Mouse (Mus musculus) activated CD4-positive, CD25-positive, alpha-beta regulatory T cell, adult 4 months (primary cell): ENCODE data around the gene Irf2. TPM values are rescaled to one million over a fixed set of nuclear protein-coding genes. Genes with fewer than 3 reads are reported as not detected.

Experiments used
- ATAC-seq: one replicate; pipeline ENCODE4 v1.8.0; 2017
- polyA plus RNA-seq, 2 experiments: library from polyadenylated mRNA; unstranded; fragments of 100-300 nt; shearing (Covaris generic); gene quantifications; one replicate each; pipeline ENCODE4 v1.2.1; 2017

Gene Irf2
- polyA plus RNA-seq, 2 experiments from 2014 or later = 185 to 208 TPM

DNA sequence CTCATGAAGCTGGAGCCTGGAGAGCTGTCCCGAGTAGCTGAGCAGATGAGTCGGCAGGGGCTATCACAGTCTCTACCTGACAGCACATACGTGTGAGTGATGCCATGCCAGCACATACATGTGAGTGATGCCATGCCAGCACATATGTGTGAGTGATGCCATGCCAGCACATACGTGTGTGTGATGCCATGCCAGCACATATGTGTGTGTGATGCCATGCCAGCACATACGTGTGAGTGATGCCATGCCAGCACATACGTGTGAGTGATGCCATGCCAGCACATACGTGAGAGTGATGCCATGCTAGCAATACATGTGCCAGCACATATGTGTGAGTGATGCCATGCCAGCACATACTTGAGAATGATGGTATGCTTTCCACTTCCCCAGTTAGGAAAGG, 18.6 kb downstream of the Irf2 start:
- ATAC-seq = no peak

GRCm38 (mm10) chr8:46758676-46759075, 19.1 kb downstream of the Irf2 start:
- ATAC-seq = no peak

DNA sequence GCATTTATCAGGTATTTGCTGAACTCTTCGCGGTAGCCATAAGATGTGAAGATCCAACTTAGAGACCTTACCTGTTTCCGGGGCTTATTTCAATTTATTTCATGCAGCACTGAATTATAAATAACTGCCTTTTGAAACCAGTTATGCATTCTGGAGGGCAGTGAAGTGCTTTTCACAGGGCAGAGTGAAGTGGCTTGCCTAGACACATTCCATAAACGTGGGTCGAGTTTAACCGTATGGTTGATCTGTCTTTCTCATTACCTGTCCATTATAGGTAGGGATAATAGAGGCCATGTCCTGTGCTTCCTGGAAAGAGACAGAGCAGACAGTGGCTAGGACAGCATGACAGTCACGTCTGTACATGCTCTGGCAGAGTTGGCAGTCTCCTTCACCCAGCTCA, 20.0 kb downstream of the Irf2 start:
- no peak for ATAC-seq

- ATAC-seq = no peak
Measured at GRCm38 (mm10) chr8:46760701-46761100, 21.2 kb downstream of the Irf2 start.

DNA sequence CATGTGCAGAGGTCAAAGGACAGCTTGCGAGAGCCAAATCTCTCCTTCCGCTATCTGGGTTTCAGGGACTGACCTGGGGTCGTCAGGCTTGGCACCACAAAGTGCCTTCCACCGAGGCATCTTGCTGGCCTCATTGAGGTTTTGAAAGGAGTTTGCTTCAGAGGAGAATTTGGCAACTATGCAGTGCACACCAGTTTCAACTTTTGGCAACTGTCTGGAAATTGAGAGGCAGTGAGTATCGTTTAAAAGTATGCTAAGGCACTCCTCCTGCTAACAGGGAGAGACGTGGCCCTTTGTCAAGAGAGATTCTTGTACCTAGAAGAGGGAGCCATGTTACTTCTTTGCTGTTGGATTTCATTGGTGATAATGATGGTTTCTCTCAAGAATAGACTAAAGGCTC, 21.9 kb downstream of the Irf2 start:
- no peak for ATAC-seq

DNA sequence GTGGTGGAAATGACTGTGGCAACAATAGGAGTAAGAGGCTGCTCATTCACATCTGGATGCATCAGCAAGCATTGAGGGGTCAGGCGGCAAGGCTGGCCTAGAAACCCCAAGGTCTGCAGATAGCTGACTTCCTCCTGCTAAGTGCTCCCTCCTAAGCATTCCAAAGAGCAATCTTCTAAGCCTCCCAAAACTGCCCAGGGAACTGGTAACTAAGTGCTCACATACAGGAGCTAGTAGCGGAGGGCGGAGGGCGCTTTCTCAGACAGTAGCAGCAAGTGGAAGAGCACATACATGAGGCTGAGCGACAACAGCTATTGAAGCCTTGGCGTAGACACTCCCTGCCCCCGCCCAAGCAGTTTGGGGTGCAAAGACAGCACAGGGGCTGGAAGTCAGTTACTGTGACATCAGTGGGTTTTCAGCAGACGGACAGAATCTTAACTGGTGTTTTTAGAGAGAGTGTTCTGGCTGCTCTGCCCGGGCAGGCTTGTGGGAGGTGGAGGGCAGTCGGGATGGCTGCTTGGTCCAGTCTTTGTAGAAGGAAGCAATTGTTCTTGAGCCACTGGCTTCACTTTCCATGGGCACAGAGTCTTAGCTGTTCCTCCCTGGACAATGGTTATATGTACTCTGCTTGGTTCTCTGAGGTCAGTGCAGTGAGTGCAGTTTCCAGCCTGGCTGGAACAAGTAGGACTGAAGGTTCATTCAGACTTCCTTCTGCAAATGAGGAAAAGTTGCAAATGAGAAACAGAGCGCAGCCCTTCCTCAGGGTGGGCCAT, 30.1 kb downstream of the Irf2 start:
- ATAC-seq = no peak

GRCm38 (mm10) chr8:46770905-46771516, 31.5 kb downstream of the Irf2 start:
- ATAC-seq = no peak

DNA sequence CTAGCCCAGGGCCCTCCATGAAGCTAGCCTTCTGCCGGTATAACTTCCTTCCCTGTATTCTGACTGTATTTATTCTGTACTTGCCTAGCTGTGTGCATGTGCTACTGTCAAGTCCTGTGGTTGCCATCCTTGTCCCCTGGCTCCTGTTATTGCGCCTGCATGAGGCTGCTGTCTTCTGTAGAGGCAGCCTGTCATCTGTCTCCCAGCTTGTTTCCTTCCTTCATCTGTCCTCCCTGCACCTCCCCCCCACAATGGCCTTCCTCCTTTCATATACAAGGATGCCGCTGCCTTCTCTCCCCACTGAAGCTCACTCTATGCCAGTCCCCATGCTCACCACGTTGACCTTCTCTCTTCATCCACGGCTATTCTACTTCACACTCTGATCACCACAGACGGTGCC, 33.3 kb downstream of the Irf2 start:
- ATAC-seq = no peak

DNA sequence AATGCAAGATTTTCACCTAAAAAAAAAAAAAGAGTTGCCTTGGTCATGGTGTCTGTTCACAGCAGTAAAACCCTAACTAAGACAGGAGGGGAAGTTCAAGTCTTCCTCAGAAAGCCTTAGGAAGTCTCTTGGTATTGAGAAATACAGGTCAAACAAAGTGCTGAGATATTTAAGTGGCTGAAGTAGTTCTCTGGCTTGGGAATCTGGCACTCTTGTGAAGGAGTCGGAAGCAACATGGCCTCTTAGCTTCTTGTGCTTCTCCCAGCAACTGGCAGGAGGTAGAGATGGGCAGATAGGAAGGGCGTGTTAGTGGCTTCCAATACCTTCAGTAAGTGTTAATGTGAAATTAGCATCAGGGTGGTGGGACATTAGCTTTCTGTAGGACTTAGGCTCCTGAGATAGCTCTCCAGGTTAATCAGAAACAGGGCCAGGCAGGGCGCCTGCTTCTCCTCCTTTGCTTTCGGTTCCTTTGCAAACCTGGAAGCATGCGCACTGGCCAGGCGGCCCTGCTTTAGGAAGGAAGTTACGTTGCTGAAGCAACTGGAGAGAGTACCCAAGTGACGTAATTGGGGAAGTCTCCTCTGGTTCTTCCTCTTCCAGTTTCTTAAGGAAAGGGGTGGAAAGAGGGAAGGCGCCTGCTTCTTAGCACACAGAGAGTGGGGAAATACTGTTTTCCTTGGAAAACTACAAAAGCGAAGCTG, 38.4 kb downstream of the Irf2 start:
- no peak for ATAC-seq

DNA sequence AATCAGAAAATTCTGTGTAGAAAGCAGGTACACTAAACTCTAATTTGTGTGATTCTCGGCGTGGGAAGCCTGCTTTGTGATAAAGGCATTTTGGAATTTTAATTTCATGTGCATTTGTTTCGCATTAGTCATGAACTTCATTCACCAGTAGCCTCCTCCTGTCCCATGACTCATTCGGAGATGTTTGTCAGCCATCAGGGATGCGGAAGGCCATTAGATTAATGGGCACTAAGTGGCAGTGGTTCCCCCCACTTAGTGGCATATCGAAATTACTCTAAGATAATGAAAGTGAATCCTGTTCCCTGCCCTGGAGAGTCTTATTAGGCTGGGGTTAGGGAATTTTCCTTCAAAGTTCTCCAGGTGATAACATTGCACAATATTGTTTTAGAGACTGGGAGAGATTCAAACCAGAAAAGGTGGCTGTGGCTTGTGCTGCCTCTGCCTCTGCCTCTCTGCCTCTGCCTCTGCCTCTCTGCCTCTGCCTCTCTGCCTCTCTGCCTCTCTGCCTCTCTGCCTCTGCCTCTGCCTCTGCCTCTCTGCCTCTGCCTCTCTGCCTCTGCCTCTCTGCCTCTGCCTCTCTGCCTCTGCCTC, 41.6 kb downstream of the Irf2 start:
- no peak for ATAC-seq

GRCm38 (mm10) chr8:46782254-46782653, 42.7 kb downstream of the Irf2 start:
- peak; percentile 53 for ATAC-seq

DNA sequence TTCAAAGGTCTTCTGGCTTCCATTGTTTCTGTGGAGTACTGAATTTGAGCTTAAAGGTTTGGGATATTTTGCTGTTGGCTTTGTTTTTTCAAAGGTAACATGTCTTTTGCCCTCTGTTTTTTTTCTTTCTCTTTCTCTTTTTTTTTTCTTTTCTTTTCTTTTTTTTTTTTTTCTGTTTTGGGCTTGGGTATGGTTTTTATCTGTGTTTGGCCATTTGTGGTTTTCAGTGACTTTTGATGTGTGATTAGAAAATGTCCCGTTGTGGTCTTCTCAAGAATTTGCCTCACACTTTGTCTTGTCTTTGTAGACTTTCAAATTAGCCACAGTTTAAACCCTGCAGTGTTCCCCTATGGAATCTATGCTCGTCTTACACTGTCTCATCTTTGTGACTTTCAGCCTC, 45.5 kb downstream of the Irf2 start:
- no peak for ATAC-seq

- ATAC-seq = no peak
Measured at GRCm38 (mm10) chr8:46785926-46786325, 46.4 kb downstream of the Irf2 start.

GRCm38 (mm10) chr8:46789091-46789881, 49.8 kb downstream of the Irf2 start:
- no peak for ATAC-seq

DNA sequence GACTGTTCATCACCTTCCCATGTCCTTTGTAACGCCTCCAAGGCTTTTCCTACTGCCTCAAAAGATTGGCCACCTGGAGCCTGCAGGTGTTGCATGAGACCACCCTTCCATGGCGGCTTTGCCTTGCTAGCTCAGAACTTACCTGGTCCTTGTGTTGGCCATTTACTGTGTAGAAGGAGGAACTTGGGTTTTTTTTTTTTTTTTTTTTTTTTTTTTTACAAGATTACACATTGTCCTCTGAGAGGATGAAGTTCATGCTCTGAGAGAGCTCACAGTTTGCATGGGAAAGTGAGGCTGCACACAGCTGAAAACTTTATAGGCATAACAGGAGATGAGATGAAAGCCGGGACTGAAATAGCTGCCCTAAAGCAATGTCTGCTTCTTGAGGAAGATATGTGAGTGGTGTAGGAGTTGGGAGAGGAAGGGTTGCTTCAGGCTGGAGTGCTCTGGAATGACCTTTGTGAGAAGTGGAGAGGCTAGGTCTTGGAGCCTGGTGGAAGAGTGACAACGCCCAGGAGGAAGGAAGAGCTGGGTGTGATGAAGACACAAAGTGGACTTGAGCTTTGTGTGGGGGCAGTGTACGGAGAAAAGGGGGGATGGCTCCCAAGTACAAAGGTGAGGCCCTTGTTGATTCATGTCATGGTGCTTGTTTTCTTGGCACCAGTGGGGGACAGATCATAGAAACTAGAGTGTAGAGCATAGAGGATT, 52.3 kb downstream of the Irf2 start:
- no peak for ATAC-seq

GRCm38 (mm10) chr8:46792653-46793052, 53.1 kb downstream of the Irf2 start:
- no peak for ATAC-seq

GRCm38 (mm10) chr8:46793248-46793647, 53.7 kb downstream of the Irf2 start:
- no peak for ATAC-seq

DNA sequence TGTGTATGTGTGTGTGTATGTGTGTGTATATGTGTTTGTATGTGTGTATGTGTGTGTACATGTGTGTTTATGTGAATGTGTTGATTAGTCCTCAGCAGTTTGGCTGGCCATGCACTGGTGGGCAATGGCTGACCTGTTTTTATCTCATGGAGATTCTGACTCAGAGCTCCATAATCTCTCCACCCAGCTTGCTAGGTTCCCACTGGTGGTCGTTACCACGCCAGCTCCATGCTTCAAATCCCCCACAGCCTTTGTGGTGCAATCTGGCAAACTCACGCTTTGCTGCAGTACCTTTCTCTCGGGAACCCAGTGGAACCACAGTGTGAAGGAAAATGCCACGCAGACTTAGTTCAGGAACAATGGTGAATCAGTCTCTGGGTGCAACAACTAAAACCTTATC, 54.8 kb downstream of the Irf2 start:
- ATAC-seq = no peak

GRCm38 (mm10) chr8:46799212-46799611, 59.7 kb downstream of the Irf2 start:
- ATAC-seq = peak; percentile 53

GRCm38 (mm10) chr8:46799706-46800105, 60.2 kb downstream of the Irf2 start:
- ATAC-seq = no peak

DNA sequence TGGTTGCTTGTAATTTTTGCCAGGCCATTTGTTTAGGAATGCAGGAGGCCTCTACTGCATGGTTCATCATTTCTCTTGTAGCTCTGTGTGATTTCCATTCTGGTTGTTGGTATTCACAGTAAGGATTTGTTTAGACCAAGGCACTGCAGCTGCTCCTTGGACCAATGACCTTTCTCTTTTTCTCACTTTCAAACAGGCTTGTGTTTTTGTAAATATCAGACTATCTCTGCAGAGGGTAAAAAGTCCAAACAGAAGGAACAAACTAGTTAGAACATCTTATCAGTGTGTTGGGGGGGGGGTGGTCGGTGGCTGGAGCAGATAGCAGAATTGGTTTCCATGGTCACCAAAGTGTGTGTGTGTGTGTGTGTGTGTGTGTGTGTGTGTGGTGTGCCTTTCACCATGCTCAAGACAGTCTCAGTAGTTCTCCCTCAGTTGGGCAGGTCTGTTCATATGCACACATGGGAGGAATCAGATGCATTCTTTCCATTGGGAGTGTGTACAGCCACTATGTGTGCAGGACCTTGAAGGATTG, 61.7 kb downstream of the Irf2 start:
- no peak for ATAC-seq

GRCm38 (mm10) chr8:46802009-46802408, 62.5 kb downstream of the Irf2 start:
- no peak for ATAC-seq
